Mouse (Mus musculus) erythroblast, embryonic 14.5 days (primary cell): ENCODE results near the gene Abhd10. TPM values are rescaled to one million over a fixed set of nuclear protein-coding genes. Genes with fewer than 3 reads are reported as not detected.

Experiments used
- H3K27me3 ChIP-seq: 2 replicates; pipeline ENCODE4 v1.6.1; 2012; ENCODE audit warnings: inconsistent platforms; ENCODE audit not compliant: control insufficient read depth
- H3K36me3 ChIP-seq: 2 replicates; pipeline ENCODE4 v1.6.1; 2012; ENCODE audit warnings: mild to moderate bottlenecking, inconsistent platforms; ENCODE audit not compliant: control insufficient read depth
- H3K4me1 ChIP-seq: 2 replicates; pipeline ENCODE4 v1.6.1; 2012; ENCODE audit warnings: inconsistent platforms; ENCODE audit not compliant: control insufficient read depth
- H3K4me3 ChIP-seq: replicated peaks from 2 replicates; pipeline ENCODE3; 2012; ENCODE audit warnings: moderate library complexity, mild to moderate bottlenecking, inconsistent platforms
- H3K9me3 ChIP-seq: 2 replicates; pipeline ENCODE4 v1.6.1; 2012; ENCODE audit warnings: low read length, inconsistent platforms, mixed read lengths; ENCODE audit not compliant: control insufficient read depth
- GATA1 ChIP-seq: IDR thresholded peaks from 2 replicates; pipeline ENCODE4 v1.6.1; 2012; ENCODE audit warnings: low read length, inconsistent platforms, mixed read lengths
- TAL1 ChIP-seq: IDR thresholded peaks from 3 replicates; pipeline ENCODE4 v1.6.1; 2012; ENCODE audit warnings: low read length, inconsistent platforms, mixed read lengths
- polyA plus RNA-seq: library from polyadenylated mRNA; stranded (reverse); fragments of >175 nt; gene quantifications from 2 replicates; pipeline ENCODE4 v1.2.3, GENCODE M21; 2012

Abhd10 gene
- polyA plus RNA-seq, 1 experiment: 0.45 TPM

- Histone ChIP-seq H3K36me3 (peaks cover 57% of the 10 kb centered on the region), H3K4me1 (peaks cover 5% of the 10 kb centered on the region), H3K4me3 (no peak overlapping the region), H3K27me3 (no peaks in the 10 kb centered on the region), H3K9me3 (no peaks in the 10 kb centered on the region)
- TF ChIP-seq TAL1 (no peak), GATA1 (no peak)
Measured at GRCm38 (mm10) chr16:45737880-45738279, 4.9 kb downstream of the Abhd10 start.

- no peaks in the 10 kb centered on the region for H3K27me3 ChIP-seq
- no peak overlapping the region for H3K4me3 ChIP-seq
- peaks cover 68% of the 10 kb centered on the region for H3K36me3 ChIP-seq
- H3K4me1 ChIP-seq: peaks cover 4% of the 10 kb centered on the region
- no peak for TF ChIP-seq GATA1
- no peak for TF ChIP-seq TAL1
- no peaks in the 10 kb centered on the region for H3K9me3 ChIP-seq
Measured at GRCm38 (mm10) chr16:45736724-45737123, 6.0 kb downstream of the Abhd10 start.

GRCm38 (mm10) chr16:45729163-45729562 is 13.6 kb downstream of the Abhd10 start:
- H3K36me3 ChIP-seq: peaks cover 41% of the 10 kb centered on the region
- no peaks in the 10 kb centered on the region for H3K4me1 ChIP-seq
- TF ChIP-seq TAL1 (no peak), GATA1 (no peak)
- no peak overlapping the region for H3K4me3 ChIP-seq
- peaks cover 11% of the 10 kb centered on the region for H3K27me3 ChIP-seq
- H3K9me3 ChIP-seq: no peaks in the 10 kb centered on the region

- H3K27me3 ChIP-seq: peaks cover 29% of the 10 kb centered on the region
- no peaks in the 10 kb centered on the region for H3K9me3 ChIP-seq
- no peaks in the 10 kb centered on the region for H3K4me1 ChIP-seq
- H3K36me3 ChIP-seq: peaks cover 6% of the 10 kb centered on the region
- no peak overlapping the region for H3K4me3 ChIP-seq
- TF ChIP-seq GATA1: no peak
- TF ChIP-seq TAL1: no peak
Measured at GRCm38 (mm10) chr16:45724742-45725102, 18.0 kb downstream of the Abhd10 start.

GRCm38 (mm10) chr16:45724061-45724741 is 18.6 kb downstream of the Abhd10 start, which contains the start of gene Tagln3:
TSS of gene Tagln3 (minus strand) at chr16:45724608.
- H3K4me3 ChIP-seq: no peak within 1 kb of the TSS
- H3K4me1 ChIP-seq: no peaks in the 10 kb centered on the region
- no peaks in the 10 kb centered on the region for H3K9me3 ChIP-seq
- H3K36me3 ChIP-seq: peaks cover 2% of the 10 kb centered on the region
- peaks cover 29% of the 10 kb centered on the region for H3K27me3 ChIP-seq
- no peak for TF ChIP-seq GATA1
- no peak for TF ChIP-seq TAL1

GRCm38 (mm10) chr16:45723172-45723901 is 19.4 kb downstream of the Abhd10 start:
- Histone ChIP-seq H3K36me3 (no peaks in the 10 kb centered on the region), H3K4me3 (no peak overlapping the region), H3K4me1 (no peaks in the 10 kb centered on the region), H3K9me3 (no peaks in the 10 kb centered on the region), H3K27me3 (peaks cover 29% of the 10 kb centered on the region)
- TF ChIP-seq GATA1 (no peak), TAL1 (no peak)

- Histone ChIP-seq H3K9me3 (no peaks in the 10 kb centered on the region), H3K27me3 (peaks cover 29% of the 10 kb centered on the region), H3K4me3 (no peak overlapping the region), H3K4me1 (no peaks in the 10 kb centered on the region), H3K36me3 (no peaks in the 10 kb centered on the region)
- TF ChIP-seq TAL1: no peak
- TF ChIP-seq GATA1: no peak
Measured at GRCm38 (mm10) chr16:45722460-45722951, 20.2 kb downstream of the Abhd10 start.

GRCm38 (mm10) chr16:45720022-45720630 is 22.6 kb downstream of the Abhd10 start:
- no peak for TF ChIP-seq GATA1
- no peak for TF ChIP-seq TAL1
- no peak overlapping the region for H3K4me3 ChIP-seq
- no peaks in the 10 kb centered on the region for H3K4me1 ChIP-seq
- no peaks in the 10 kb centered on the region for H3K36me3 ChIP-seq
- no peaks in the 10 kb centered on the region for H3K9me3 ChIP-seq
- peaks cover 27% of the 10 kb centered on the region for H3K27me3 ChIP-seq

- TF ChIP-seq GATA1: no peak
- TF ChIP-seq TAL1: no peak
- no peaks in the 10 kb centered on the region for H3K4me1 ChIP-seq
- H3K4me3 ChIP-seq: no peak overlapping the region
- H3K36me3 ChIP-seq: no peaks in the 10 kb centered on the region
- H3K9me3 ChIP-seq: no peaks in the 10 kb centered on the region
- H3K27me3 ChIP-seq: peaks cover 10% of the 10 kb centered on the region
Measured at GRCm38 (mm10) chr16:45718296-45718695, 24.5 kb downstream of the Abhd10 start.
